Mouse (Mus musculus) bone marrow, adult 2 months (tissue): Measurements from ENCODE around the gene Chka.

Experiments
- CTCF ChIP-seq: fragments of 200-500 bp; IDR thresholded peaks from 2 replicates; pipeline ENCODE4 v1.5.1; 2011; ENCODE audit warnings: low read length, control low read depth; ENCODE audit not compliant: control insufficient read depth, insufficient read depth
- POLR2A ChIP-seq: fragments of 200-500 bp; IDR thresholded peaks from 2 replicates; pipeline ENCODE4 v1.6.1; 2011; ENCODE audit warnings: low read depth, mild to moderate bottlenecking, control low read depth, low read length, borderline replicate concordance; ENCODE audit not compliant: control insufficient read depth

DNA sequence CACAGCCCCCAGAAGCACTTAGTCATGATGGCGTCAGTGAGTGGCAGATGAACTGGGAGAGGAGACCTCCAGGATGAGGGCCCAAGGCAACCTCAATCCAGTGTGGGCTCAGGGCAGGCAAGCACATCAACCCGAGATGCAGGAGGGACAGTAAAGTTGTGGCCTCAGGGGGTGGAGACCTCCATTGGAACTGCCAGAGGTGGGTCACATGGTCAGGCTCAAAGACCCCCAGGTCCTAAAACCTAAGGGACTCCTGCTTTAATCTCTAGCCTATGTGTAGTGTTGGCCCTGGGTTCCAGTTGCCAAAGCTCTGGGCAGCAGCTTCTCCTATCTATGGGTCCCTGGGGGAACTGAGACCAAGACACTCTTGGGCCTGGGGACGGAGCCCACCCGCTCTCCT is 77.2 kb downstream of the Chka start:
- no peak for TF ChIP-seq CTCF
- no peak for TF ChIP-seq POLR2A
